Mouse (Mus musculus) heart, adult 10 weeks (tissue): ENCODE measurements around the gene Vmn1r79. TPM values are rescaled to one million over a fixed set of nuclear protein-coding genes. Genes with fewer than 3 reads are reported as not detected.

Experiments
- polyA plus RNA-seq: library from polyadenylated mRNA; stranded (reverse); fragments of 350-450 nt; fragmentation: Illumina TruSeq; extraction: RNeasy Lipid Tissue Mini Kit (QIAGEN cat#74804); gene quantifications from one replicate; pipeline ENCODE4 v1.2.3, GENCODE M21; 2014; ENCODE audit warnings: low read depth, low replicate concordance

Gene Vmn1r79
- polyA plus RNA-seq = not detected

GRCm38 (mm10) chr7:12170979-12171378, at the start of gene Vmn1r79:
Gene Vmn1r79, plus strand, starts transcription at chr7:12171279.

GRCm38 (mm10) chr7:12149957-12150356, 21.1 kb upstream of the Vmn1r79 start, which contains the start of gene Vmn1r78:
Gene Vmn1r78, plus strand, starts transcription at chr7:12150257.

GRCm38 (mm10) chr7:12188986-12189385, 17.9 kb downstream of the Vmn1r79 start, which contains the start of gene Vmn1r80:
Gene Vmn1r80, plus strand, starts transcription at chr7:12189286.

Other genes with a start within 250 kb of the Vmn1r79 start
- not detected for gene Vmn1r76, start 233.1 kb upstream of the Vmn1r79 start, polyA plus RNA-seq
- gene Vmn1r77, start 134.5 kb upstream of the Vmn1r79 start, polyA plus RNA-seq = not detected
- not detected for gene Vmn1r78, start 21.0 kb upstream of the Vmn1r79 start, polyA plus RNA-seq
- not detected for gene Vmn1r80, start 18.0 kb downstream of the Vmn1r79 start, polyA plus RNA-seq
- gene Vmn1r81, start 97.0 kb downstream of the Vmn1r79 start, polyA plus RNA-seq = not detected
- gene Vmn1r82, start 129.2 kb downstream of the Vmn1r79 start, polyA plus RNA-seq = not detected
- gene Vmn1r83, start 158.2 kb downstream of the Vmn1r79 start, polyA plus RNA-seq = not detected
- gene Vmn1r84, start 198.0 kb downstream of the Vmn1r79 start, polyA plus RNA-seq = not detected